23 mouse cellular contexts compared by ENCODE assay signal in genomic region chr2:28100796-28101483, GRCm38 (mm10). TPM values are rescaled to one million over a fixed set of nuclear protein-coding genes. Genes with fewer than 3 reads are reported as not detected.
A peak's percentile ranks its signal among the peaks of the same experiment; 100 is the strongest.
DNase-seq lines count a peak whose midpoint lies in the region; ATAC-seq lines count a peak whose summit lies in the region.
"Had no signal": no experiment of that assay in that cellular context is flagged by ENCODE, and none has a peak within 500 bp of the region (broad histone marks: within the 10 kb centered on the region; RNA-seq: fewer than 3 reads in every experiment).

No protein-coding gene starts in this region.

- peak; percentile 61 for DNase-seq in midbrain, embryonic 11.5 days (ENCODE audit: low spot score, missing footprints)
- DNase-seq in midbrain, embryonic 14.5 days = no peak
- peak; percentile 64 for DNase-seq in c-Kit-positive CD71-positive TER-119-positive erythroid progenitor cells, embryonic 14.5 days (ENCODE audit: low spot score)
- DNase-seq in gastrocnemius, postnatal 10 days = no peak
- no peak for DNase-seq in gastrocnemius, postnatal 14 days
- DNase-seq: adrenal gland, adult 8-10 months; cerebellum, adult 8-10 months; heart, adult 11 months; kidney, adult 18-20 months; kidney, postnatal 14 days; retina, postnatal 1 day had no signal

- no peak overlapping the region for H3K4me2 ChIP-seq in midbrain, embryonic 11.5 days
- no peak overlapping the region for H3K4me2 ChIP-seq in midbrain, embryonic 14.5 days (ENCODE audit: low read length)
- H3K4me2 ChIP-seq in liver, embryonic 12.5 days = peak overlapping the region; percentile 46
- H3K4me2 ChIP-seq: embryonic facial prominence, embryonic 12.5 days; limb, embryonic 12.5 days; lung, embryonic 15.5 days had no signal

- H3K4me3 ChIP-seq in midbrain, embryonic 11.5 days (ENCODE audit: low read depth, low read length) = no peak overlapping the region
- H3K4me3 ChIP-seq in midbrain, embryonic 14.5 days (replicated peaks; ENCODE audit: low read depth, low read length) = no peak overlapping the region
- H3K4me3 ChIP-seq in liver, embryonic 12.5 days = no peak overlapping the region
- H3K4me3 ChIP-seq: embryonic facial prominence, embryonic 12.5 days; limb, embryonic 12.5 days; lung, embryonic 15.5 days had no signal

- intact Hi-C loops in gastrocnemius, postnatal 14 days (cut with DNase I; ENCODE audit: low total_unique reads) = no loop called here

- ATAC-seq in midbrain, embryonic 11.5 days (ENCODE audit: low FRiP score) = no peak
- no peak for ATAC-seq in midbrain, embryonic 14.5 days (ENCODE audit: low FRiP score, low TSS enrichment)
- ATAC-seq in liver, embryonic 12.5 days = peak; percentile 90
- ATAC-seq in inflammation-experienced regulatory T-cells, adult 6 months = no peak
- ATAC-seq: hindbrain, embryonic 16.5 days; midbrain, embryonic 16.5 days had no signal

- H3K9ac ChIP-seq in midbrain, embryonic 11.5 days (ENCODE audit: low read length) = no peak overlapping the region
- no peak overlapping the region for H3K9ac ChIP-seq in midbrain, embryonic 14.5 days (replicated peaks; ENCODE audit: low read length)
- peak overlapping the region; percentile 59 for H3K9ac ChIP-seq in liver, embryonic 12.5 days
- H3K9ac ChIP-seq: embryonic facial prominence, embryonic 12.5 days; limb, embryonic 12.5 days; lung, embryonic 15.5 days had no signal

- no peak overlapping the region for H3K27ac ChIP-seq in midbrain, embryonic 11.5 days (ENCODE audit: low read depth, low read length)
- no peak overlapping the region for H3K27ac ChIP-seq in midbrain, embryonic 14.5 days (replicated peaks; ENCODE audit: low read depth, low read length)
- H3K27ac ChIP-seq in liver, embryonic 12.5 days = peak overlapping the region; percentile 76
- H3K27ac ChIP-seq: embryonic facial prominence, embryonic 12.5 days; limb, embryonic 12.5 days; lung, embryonic 15.5 days; macrophage had no signal

- H3K9me3 ChIP-seq in midbrain, embryonic 11.5 days (ENCODE audit: control insufficient read depth, low read length) = no peaks in the 10 kb centered on the region
- no peaks in the 10 kb centered on the region for H3K9me3 ChIP-seq in midbrain, embryonic 14.5 days (ENCODE audit: control insufficient read depth, low read length)
- H3K9me3 ChIP-seq in liver, embryonic 12.5 days (replicated peaks) = no peaks in the 10 kb centered on the region
- H3K9me3 ChIP-seq: embryonic facial prominence, embryonic 12.5 days; limb, embryonic 12.5 days; lung, embryonic 15.5 days had no signal

- 92% methylated on average over 9 of the region's 9 CpGs for WGBS in midbrain, embryonic 11.5 days
- WGBS in midbrain, embryonic 14.5 days = 85% methylated on average over 9 of the region's 9 CpGs
- whole genome bisulfite sequencing in liver, embryonic 12.5 days (ENCODE audit: insufficient replicate concordance) = 65% methylated on average over 9 of the region's 9 CpGs

- H3K36me3 ChIP-seq in midbrain, embryonic 11.5 days (ENCODE audit: control insufficient read depth, insufficient read depth, low read length) = no peaks in the 10 kb centered on the region
- no peaks in the 10 kb centered on the region for H3K36me3 ChIP-seq in midbrain, embryonic 14.5 days (ENCODE audit: control insufficient read depth, insufficient read depth, low read length)
- no peaks in the 10 kb centered on the region for H3K36me3 ChIP-seq in liver, embryonic 12.5 days
- H3K36me3 ChIP-seq: embryonic facial prominence, embryonic 12.5 days; limb, embryonic 12.5 days; lung, embryonic 15.5 days had no signal

- H3K27me3 ChIP-seq in midbrain, embryonic 11.5 days (ENCODE audit: control insufficient read depth, insufficient read depth, low read length) = peaks cover 3% of the 10 kb centered on the region; the same call in 1 of the 2 replicates
- no peaks in the 10 kb centered on the region for H3K27me3 ChIP-seq in midbrain, embryonic 14.5 days (ENCODE audit: control insufficient read depth, insufficient read depth, low read length)
- H3K27me3 ChIP-seq in liver, embryonic 12.5 days (replicated peaks) = peaks cover 38% of the 10 kb centered on the region

- H3K4me1 ChIP-seq in midbrain, embryonic 11.5 days (ENCODE audit: control insufficient read depth, insufficient read depth, low read length) = peaks cover 7% of the 10 kb centered on the region
- H3K4me1 ChIP-seq in midbrain, embryonic 14.5 days (ENCODE audit: control insufficient read depth, insufficient read depth, low read length) = peaks cover 14% of the 10 kb centered on the region
- H3K4me1 ChIP-seq in liver, embryonic 12.5 days = peaks cover 84% of the 10 kb centered on the region

RNA-seq across cellular contexts. Expression of gene Fcnb, which starts 16.3 kb away (rescaled TPM):
- polyA plus RNA-seq in midbrain, embryonic 11.5 days (2014; fragmentation: Nextera tagmentation; extraction: Ambion mirVana) = 0.15 and 0.32 TPM in 2 replicates
- not detected in 2 replicates for polyA plus RNA-seq in midbrain, embryonic 14.5 days (2014; fragmentation: Nextera tagmentation; extraction: Ambion mirVana)
- 6.0 and 8.5 TPM in 2 replicates for polyA plus RNA-seq in liver, embryonic 12.5 days (2016; fragmentation: Nextera tagmentation; extraction: Ambion mirVana)
- total RNA-seq in gastrocnemius, postnatal 10 days (2021) = under 1 TPM in 1 of 2 experiments, not detected in 1; 0.45 TPM
- not detected for polyA plus RNA-seq in inflammation-experienced regulatory T-cells, adult 6 months (2017; shearing (Covaris generic))
- total RNA-seq in gastrocnemius, postnatal 14 days (2021) = not detected
- total RNA-seq: adrenal gland, adult 8-10 months; ES-E14; layer of hippocampus, adult 8-10 months had no signal
- polyA plus RNA-seq: embryonic facial prominence, embryonic 12.5 days; heart, postnatal 0 days; hindbrain, embryonic 16.5 days; limb, embryonic 12.5 days; midbrain, embryonic 16.5 days; small intestine, adult 2 months had no signal

Comparison
In these comparisons a context has a peak if more than half of its experiments do, and no peak if none do; other contexts are left out.
1. DNase-seq: peak in midbrain, embryonic 11.5 days (single experiment) and c-Kit-positive CD71-positive TER-119-positive erythroid progenitor cells, embryonic 14.5 days (single experiment); none in midbrain, embryonic 14.5 days (single experiment), gastrocnemius, postnatal 10 days (single experiment) and gastrocnemius, postnatal 14 days (single experiment).